Mouse (Mus musculus) MEL (cell line): ENCODE measurements around the gene Mtf2.

Source experiments
- CTCF ChIP-seq, 3 experiments: IDR thresholded peaks in 2 of 3; conservative IDR thresholded peaks in 1 of 3; 2 replicates each; pipeline ENCODE4 v1.5.1; 2011 to 2012; ENCODE audit warnings: low read length in 3 of 3, low read depth in 2 of 3, mild to moderate bottlenecking in 2 of 3, improper control_type of control experiment in 1 of 3, inconsistent platforms in 1 of 3, mixed read lengths in 1 of 3, moderate library complexity in 1 of 3; ENCODE audit not compliant: control insufficient read depth in 1 of 3, insufficient read depth in 1 of 3, poor library complexity in 1 of 3, severe bottlenecking in 1 of 3
- HCFC1 ChIP-seq: IDR thresholded peaks from 2 replicates; pipeline ENCODE4 v1.6.1; 2012; ENCODE audit warnings: low read depth, mild to moderate bottlenecking, inconsistent platforms, low read length, improper control_type of control experiment, moderate library complexity
- TCF12 ChIP-seq: IDR thresholded peaks from 2 replicates; pipeline ENCODE4 v1.6.1; 2014; ENCODE audit warnings: low read depth, mild to moderate bottlenecking, inconsistent platforms, low read length, improper control_type of control experiment, moderate library complexity
- ZNF384 ChIP-seq: IDR thresholded peaks from 2 replicates; pipeline ENCODE4 v1.6.1; 2012; ENCODE audit warnings: low read depth, mild to moderate bottlenecking, inconsistent platforms, low read length, improper control_type of control experiment

DNA sequence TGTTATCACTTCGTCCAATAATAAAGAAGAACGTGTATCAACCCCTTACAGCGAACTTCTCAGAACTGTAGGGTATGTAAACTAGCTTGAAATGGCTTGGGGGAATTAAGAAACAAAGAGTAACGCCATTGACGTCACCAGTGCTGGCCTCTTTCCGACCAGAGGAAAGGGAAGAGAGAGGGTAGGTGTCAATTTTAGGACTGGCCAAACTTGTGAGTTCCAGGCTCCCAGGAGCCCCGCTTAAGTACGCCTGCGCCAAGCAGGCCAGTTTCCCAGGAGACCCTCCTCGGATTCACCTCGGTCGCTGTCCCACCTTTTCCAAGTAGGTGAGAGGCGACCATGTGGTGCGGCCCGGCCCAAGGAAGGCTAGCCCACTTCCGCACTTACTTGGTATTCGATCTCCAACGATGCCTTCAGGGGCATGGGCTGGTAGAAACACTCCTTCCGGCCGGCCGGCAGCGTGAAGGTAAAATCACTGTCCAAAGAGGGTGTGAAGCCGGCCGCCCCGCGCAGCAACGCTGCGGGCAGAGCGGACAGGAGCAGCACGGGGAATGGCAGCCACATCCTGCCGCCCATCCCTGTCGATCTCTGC is 66.5 kb downstream of the Mtf2 start:
- no peak for TF ChIP-seq TCF12
- TF ChIP-seq HCFC1, result peak; percentile 48; the same call in 1 of the 2 replicates
- TF ChIP-seq CTCF (IDR thresholded peaks at IDR 0.05 in 2 of 3, conservative IDR thresholded peaks at IDR 0.05 in 1 of 3; ENCODE audit: control insufficient read depth in 1 of 3, insufficient read depth in 1 of 3, low read depth in 2 of 3, low read length in 3 of 3, poor library complexity in 1 of 3, severe bottlenecking in 1 of 3), result no peak
- no peak for TF ChIP-seq ZNF384
